Mouse (Mus musculus) cortical plate, adult 2 months (tissue): ENCODE measurements around the gene Hmgxb4. TPM values are rescaled to one million over a fixed set of nuclear protein-coding genes. Genes with fewer than 3 reads are reported as not detected.

Source experiments
- H3K27ac ChIP-seq: fragments of 200-500 bp; 2 replicates; pipeline ENCODE4 v1.5.1; 2012; ENCODE audit warnings: low read length, control low read depth, inconsistent platforms; ENCODE audit not compliant: insufficient read depth
- H3K4me1 ChIP-seq: fragments of 200-500 bp; 2 replicates; pipeline ENCODE4 v1.6.1; 2011; ENCODE audit warnings: low read length; ENCODE audit not compliant: control insufficient read depth, insufficient read depth
- H3K4me3 ChIP-seq: fragments of 200-500 bp; 2 replicates; pipeline ENCODE4 v1.5.1; 2011; ENCODE audit warnings: mild to moderate bottlenecking, low read length, control low read depth; ENCODE audit not compliant: insufficient read depth
- CTCF ChIP-seq: fragments of 200-500 bp; IDR thresholded peaks from 2 replicates; pipeline ENCODE4 v1.5.1; 2011; ENCODE audit warnings: mild to moderate bottlenecking, control low read depth, low read length; ENCODE audit not compliant: insufficient read depth; ENCODE audit errors: extremely low read depth
- POLR2A ChIP-seq: fragments of 200-500 bp; IDR thresholded peaks from 2 replicates; pipeline ENCODE4 v1.6.1; 2011; ENCODE audit warnings: mild to moderate bottlenecking, low read length, control low read depth; ENCODE audit not compliant: insufficient read depth; ENCODE audit errors: extremely low read depth
- polyA plus RNA-seq: library from polyadenylated mRNA; depleted of rRNA; stranded (reverse); fragments of >200 nt; gene quantifications from 2 replicates; pipeline ENCODE4 v1.2.3, GENCODE M21; 2012

The Hmgxb4 gene
- polyA plus RNA-seq, 1 experiment: 28.5 TPM

DNA sequence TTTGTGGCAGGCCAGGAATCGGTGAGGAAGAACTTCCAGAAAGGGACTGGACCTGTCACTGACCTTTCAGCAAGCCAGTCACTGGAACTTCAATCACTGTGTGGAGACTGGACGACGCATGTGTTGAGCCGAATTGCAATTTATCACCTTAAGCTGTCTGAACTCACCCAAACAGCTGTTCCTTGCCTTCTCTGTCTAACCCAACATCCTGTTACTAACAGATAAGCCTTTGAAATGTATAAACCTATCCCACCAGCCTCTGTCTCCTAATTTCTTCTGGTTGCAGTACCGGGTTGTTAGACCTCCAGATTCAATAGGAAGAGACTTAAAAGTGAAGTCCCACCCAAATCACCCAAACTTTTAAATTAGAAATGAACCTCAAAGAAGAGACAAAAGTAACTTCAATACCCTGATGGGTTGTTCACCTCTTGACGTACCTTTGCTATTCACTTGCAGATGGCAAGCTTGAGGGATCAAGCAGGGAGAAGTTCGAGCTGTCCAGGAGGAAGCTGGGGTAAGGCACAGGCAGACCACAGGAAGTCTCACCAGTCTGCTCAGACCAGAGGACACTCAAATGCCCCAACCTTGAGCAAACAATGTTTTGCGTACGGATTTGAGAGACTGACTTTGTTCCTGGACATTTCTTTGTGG, 13.0 kb upstream of the Hmgxb4 start:
- TF ChIP-seq POLR2A (no peak), CTCF (no peak)
- H3K27ac ChIP-seq: no peak overlapping the region

DNA sequence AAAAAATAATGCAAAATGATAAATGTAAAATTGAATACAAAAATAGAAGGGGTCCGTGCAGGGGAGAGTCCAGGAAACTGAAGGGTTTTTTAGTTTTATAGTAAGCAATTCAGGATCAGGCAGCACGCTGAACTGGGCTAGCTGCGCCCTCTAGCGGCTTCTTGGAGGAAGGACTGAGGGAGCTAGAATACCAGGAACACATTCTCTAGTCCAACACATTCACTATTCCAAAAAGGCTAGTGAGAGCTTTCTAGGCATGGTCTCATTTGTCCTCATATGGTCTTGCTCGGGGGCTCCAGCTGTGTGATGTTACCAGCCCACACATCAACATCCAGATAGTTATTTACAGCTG, 12.5 kb upstream of the Hmgxb4 start:
- Histone ChIP-seq H3K4me3 (no peak overlapping the region), H3K27ac (no peak overlapping the region), H3K4me1 (no peaks in the 10 kb centered on the region)
- peak; percentile 77 for TF ChIP-seq CTCF
- no peak for TF ChIP-seq POLR2A

More for the DNA sequence above, 13.0 kb upstream of the Hmgxb4 start:
- H3K4me1 ChIP-seq: no peaks in the 10 kb centered on the region
- H3K4me3 ChIP-seq: no peak overlapping the region

DNA sequence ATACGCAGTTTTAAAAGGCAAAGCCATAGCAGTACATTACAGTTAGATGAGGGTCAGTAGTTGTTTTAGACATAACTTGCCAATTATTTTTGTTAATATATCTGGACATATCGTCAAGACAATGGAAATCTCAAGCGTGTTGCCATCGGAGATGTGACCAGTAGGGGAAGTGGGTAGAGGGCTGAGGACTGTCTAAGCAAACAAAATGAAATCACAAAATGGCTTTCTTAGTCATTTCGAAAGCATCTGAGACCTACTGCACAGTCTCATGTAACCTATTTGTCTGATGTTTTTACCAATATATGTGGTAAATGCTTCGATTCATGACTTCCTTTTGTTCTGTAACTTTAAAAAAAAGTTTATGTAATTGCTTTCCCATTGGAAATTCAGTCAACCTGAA, 11.3 kb upstream of the Hmgxb4 start:
- TF ChIP-seq POLR2A: no peak
- TF ChIP-seq CTCF: no peak
- no peaks in the 10 kb centered on the region for H3K4me1 ChIP-seq
- no peak overlapping the region for H3K4me3 ChIP-seq
- H3K27ac ChIP-seq: no peak overlapping the region

DNA sequence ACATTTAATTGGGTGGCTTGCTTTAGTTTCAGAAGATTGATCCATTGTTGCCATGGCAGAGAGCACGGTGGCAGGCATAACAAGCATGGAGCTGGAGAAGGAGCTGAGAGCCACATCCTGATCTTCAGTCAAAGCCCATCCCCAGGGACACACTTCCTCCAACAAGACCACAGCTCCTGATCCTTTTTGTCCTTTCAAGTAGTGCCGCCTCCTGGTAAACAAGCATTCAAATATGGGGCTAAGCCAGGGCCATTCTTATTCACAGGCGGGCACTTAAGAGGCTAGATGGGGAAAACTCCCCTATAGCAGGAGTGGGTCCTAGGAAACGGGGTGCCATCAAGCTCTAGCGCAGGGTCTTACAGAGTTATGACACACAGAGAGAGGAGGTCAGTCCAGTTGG, 5.7 kb upstream of the Hmgxb4 start:
- H3K4me1 ChIP-seq: no peaks in the 10 kb centered on the region
- no peak overlapping the region for H3K4me3 ChIP-seq
- TF ChIP-seq POLR2A (no peak), CTCF (no peak)
- H3K27ac ChIP-seq: no peak overlapping the region

DNA sequence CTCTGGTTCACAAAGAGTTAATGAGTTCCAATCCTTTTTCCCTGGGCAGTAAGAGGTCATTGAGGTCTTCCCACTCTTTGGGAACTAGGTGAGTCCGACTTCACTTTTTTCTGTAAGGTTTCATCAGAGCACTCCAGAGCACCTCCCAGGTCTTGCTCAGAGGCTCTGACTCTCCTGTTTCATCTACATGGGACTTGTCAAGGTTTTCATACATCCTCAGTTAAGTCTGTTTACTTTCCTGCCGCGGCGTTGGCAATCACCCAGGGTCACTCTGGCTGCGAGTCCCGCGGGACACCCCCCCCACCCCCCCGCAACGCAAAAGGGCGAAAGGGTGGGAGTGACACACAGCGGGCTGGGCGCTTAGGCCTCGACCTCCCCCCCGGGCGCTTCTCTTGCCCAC, 3.1 kb upstream of the Hmgxb4 start:
- H3K4me1 ChIP-seq: peaks cover 4% of the 10 kb centered on the region; the same call in 1 of the 2 replicates
- no peak overlapping the region for H3K27ac ChIP-seq
- no peak overlapping the region for H3K4me3 ChIP-seq
- TF ChIP-seq CTCF (no peak), POLR2A (no peak)

DNA sequence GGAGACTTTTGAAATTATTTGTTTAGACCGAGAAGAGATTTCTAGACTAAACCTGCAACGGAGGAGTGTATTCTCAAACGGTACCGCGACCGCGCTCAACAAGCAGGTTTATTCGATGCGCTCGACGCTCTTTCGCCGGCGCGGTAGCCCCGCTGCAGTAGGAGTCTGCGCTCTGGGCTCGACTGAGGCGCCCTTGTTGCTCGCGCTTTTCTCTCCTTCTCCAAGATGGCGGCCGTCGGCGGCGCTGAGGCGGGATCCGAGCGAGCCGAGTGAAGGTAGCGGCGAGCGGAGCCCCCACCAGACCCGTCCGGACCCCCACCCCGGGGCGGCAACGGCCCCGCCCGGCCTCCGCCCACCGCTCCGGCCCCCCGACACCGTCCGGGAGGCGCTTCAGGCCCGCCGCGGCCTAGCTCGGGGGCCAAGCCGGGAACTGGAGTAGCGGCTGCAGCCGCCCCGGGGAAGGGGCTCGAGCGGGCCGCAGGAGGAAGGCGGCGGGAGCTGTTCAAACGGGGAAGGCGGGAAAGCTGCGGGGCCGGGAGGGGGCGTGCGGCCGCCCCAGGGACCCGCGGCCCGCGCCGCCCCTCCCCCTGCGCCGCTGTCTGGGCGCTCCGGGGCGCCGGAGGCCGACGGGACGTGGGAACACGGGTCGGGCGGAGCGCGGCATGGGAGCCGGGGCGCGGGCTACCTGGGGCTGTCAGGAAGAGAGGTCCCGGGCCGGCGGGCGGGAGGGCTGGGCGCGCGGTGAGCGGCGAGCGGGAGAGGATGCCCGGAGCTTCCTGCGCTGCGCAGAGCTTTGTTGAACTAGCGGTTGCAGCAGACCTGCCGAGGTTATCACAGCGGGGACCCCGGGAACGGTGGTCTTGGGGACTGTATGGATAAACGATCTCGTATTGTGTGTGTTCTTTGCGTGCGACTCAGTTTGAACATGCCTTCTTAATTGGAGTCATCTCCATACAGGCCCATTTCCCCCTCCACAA, 607 bp downstream of the Hmgxb4 start:
- peak overlapping the region; percentile 52 for H3K4me3 ChIP-seq
- no peak overlapping the region for H3K27ac ChIP-seq
- peaks cover 4% of the 10 kb centered on the region; the same call in 1 of the 2 replicates for H3K4me1 ChIP-seq
- TF ChIP-seq POLR2A (peak; percentile 48; the same call in 1 of the 2 replicates), CTCF (no peak)

DNA sequence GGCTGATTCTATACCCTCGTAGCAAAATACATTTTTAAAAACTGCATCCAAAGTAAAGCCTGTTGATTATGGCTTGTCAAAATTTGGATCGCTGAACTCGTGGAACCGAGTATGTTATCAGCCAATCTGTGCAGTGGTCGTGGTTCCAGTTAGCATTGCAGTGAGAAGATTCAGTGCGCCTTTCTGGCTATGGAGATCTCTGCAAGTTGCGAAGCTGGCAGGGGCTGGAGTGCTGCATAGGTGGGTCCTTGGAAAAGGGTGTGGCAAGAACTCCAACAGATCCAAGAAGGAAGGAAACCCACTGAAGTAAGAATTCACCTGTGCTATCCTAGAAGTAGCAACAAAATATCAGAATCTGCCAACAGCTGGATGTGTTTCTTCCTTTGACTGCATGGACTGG, 1.4 kb downstream of the Hmgxb4 start:
- H3K27ac ChIP-seq: no peak overlapping the region
- H3K4me3 ChIP-seq: peak overlapping the region; percentile 52; the same call in 1 of the 2 replicates
- H3K4me1 ChIP-seq: peaks cover 4% of the 10 kb centered on the region; the same call in 1 of the 2 replicates
- TF ChIP-seq CTCF (no peak), POLR2A (no peak)

DNA sequence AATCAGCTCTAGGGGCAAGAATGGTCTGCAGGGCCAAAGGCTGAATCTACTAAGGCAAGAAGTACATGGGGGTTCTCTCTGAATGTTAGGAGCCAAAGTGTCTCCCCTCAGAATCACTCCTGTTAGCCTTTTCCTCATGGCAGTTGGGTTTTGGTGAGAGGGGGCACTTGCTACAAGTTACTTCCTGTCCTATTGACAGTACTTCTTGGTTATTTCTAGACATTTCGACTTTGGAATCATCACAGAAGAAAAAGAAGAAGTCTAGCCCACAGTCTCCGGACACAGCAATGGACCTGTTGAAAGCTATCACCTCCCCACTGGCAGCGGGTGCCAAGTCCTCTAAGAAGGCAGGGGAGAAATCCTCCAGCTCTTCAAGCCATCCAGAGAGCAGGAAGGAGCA, 7.3 kb downstream of the Hmgxb4 start:
- TF ChIP-seq POLR2A (no peak), CTCF (no peak)
- Histone ChIP-seq H3K4me1 (no peaks in the 10 kb centered on the region), H3K4me3 (no peak overlapping the region), H3K27ac (no peak overlapping the region)

DNA sequence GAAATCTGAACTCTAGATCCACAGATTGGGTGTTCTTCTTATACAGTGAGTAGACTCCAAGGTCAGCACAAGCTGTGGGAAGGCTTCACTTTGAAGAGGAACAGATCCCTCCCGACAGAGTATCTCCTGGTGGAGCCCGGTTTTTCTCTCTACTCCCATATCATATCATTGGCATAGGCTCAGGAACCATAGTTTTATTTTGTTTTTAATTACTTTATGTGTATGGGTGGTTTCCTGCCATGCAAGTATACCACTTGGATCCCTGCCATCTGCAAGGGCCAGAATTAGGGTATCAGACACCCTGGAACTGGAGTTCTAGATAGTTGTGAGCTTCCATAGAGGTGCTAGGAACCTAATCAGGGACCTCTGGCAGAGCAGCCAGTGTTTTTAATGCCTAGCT, 15.7 kb downstream of the Hmgxb4 start:
- Histone ChIP-seq H3K4me3 (no peak overlapping the region), H3K4me1 (no peaks in the 10 kb centered on the region), H3K27ac (no peak overlapping the region)
- TF ChIP-seq POLR2A (no peak), CTCF (no peak)
